Mouse (Mus musculus) stomach, embryonic 14.5 days (tissue): Measurements from ENCODE around the gene Grm8. TPM values are rescaled to one million over a fixed set of nuclear protein-coding genes. Genes with fewer than 3 reads are reported as not detected.

ENCODE experiments used
- ATAC-seq: fragments of 200-750 bp; cut with Nextera tagmentation; 2 replicates; pipeline ENCODE4 v1.8.0; 2017; ENCODE audit warnings: low read depth, moderate TSS enrichment; ENCODE audit not compliant: insufficient number of reproducible peaks, insufficient read depth, low FRiP score
- H3K27ac ChIP-seq: fragments of 300-500 bp; sonication (generic); 2 replicates; pipeline ENCODE4 v1.5.1; 2014; ENCODE audit warnings: mild to moderate bottlenecking, low read length, moderate library complexity, mixed read lengths
- H3K27me3 ChIP-seq: fragments of 300-500 bp; sonication (generic); 2 replicates; pipeline ENCODE4 v1.6.1; 2014; ENCODE audit warnings: low read length, control low read depth, mixed read lengths; ENCODE audit not compliant: control insufficient read depth, insufficient read depth
- H3K36me3 ChIP-seq: fragments of 300-500 bp; sonication (generic); 2 replicates; pipeline ENCODE4 v1.6.1; 2014; ENCODE audit warnings: mild to moderate bottlenecking, control low read depth, low read length, moderate library complexity, mixed read lengths; ENCODE audit not compliant: control insufficient read depth, insufficient read depth
- H3K4me1 ChIP-seq: fragments of 300-500 bp; sonication (generic); 2 replicates; pipeline ENCODE4 v1.6.1; 2014; ENCODE audit warnings: low read length, control low read depth, mixed read lengths; ENCODE audit not compliant: control insufficient read depth, insufficient read depth
- H3K4me2 ChIP-seq: fragments of 300-500 bp; sonication (generic); replicated peaks from 2 replicates; pipeline ENCODE4 v1.6.1; 2014; ENCODE audit warnings: low read depth, low read length, control low read depth
- H3K4me3 ChIP-seq: fragments of 300-500 bp; sonication (generic); 2 replicates; pipeline ENCODE4 v1.5.1; 2014; ENCODE audit warnings: low read depth, low read length, control low read depth
- H3K9ac ChIP-seq: fragments of 300-500 bp; sonication (generic); replicated peaks from 2 replicates; pipeline ENCODE4 v1.6.1; 2014; ENCODE audit warnings: low read depth, mild to moderate bottlenecking, control low read depth, low read length, moderate library complexity, mixed read lengths
- H3K9me3 ChIP-seq: fragments of 300-500 bp; sonication (generic); 2 replicates; pipeline ENCODE4 v1.6.1; 2016; ENCODE audit warnings: low read depth, low read length, control low read depth; ENCODE audit not compliant: control insufficient read depth
- WGBS: fragments of 180-500 bp; shearing (Covaris S2); extraction: QIAGEN DNeasy Blood & Tissue Kit; methylation state at CpG from one replicate; pipeline ENCODE4 v1.1.7; 2014; 5-methylcytosine and 5-hydroxymethylcytosine counted together
- polyA plus RNA-seq: library from polyadenylated mRNA; unstranded; fragments of >200 nt; fragmentation: Nextera tagmentation; extraction: Ambion mirVana; gene quantifications from 2 replicates; pipeline ENCODE4 v1.2.1, GENCODE M21; 2014

Gene Grm8
- polyA plus RNA-seq, 1 experiment from 2014 or later, result 2.1 TPM

DNA sequence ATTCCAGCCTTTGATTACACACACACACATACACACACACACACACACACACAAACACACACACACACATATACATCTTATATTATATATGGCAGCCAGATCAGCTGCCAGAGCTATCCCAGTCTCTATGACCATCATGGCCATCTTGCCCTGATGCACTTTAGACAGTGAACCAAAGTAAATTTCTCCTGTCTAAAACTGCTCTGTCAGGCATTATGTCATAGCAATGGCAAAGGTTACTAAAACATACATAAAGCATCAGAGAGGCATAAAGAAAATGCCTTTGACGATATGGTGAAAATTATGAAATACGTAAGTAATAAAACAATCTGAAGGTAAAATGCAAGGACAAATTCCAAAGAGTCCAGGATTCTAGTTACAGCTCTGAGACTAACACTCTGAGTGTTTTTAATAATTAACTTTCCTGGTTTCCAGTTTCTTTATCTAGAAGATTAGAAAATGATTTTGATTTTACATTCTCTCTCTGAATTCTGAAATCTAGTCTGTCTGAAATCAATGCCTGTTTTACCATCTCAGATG lies 381.6 kb downstream of the Grm8 start:
- no peak for ATAC-seq
- 82% methylated on average over 2 of the region's 2 CpGs for WGBS
- no peak overlapping the region for H3K4me2 ChIP-seq

DNA sequence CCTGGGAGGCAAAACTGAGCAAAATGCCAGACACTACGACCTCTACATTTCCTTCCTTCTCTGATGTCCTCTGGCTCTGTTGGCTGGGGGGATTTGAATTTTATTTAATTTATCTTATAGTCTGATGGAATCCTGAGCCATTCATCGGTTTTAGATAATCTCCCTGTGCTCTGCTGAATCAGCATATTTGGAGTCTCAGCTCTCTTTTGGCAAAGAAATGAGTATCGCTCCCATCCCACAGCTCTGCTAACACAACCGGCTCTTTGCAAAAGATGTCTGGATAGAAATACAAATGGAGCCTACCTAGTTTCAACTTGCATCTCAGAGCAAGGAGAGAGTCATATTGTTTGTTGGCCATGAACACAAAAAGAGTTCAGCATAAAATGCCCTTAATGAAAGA lies 388.5 kb downstream of the Grm8 start:
- Histone ChIP-seq H3K4me3 (no peak overlapping the region), H3K4me1 (no peaks in the 10 kb centered on the region), H3K36me3 (no peaks in the 10 kb centered on the region), H3K9ac (no peak overlapping the region), H3K27ac (no peak overlapping the region), H3K4me2 (no peak overlapping the region), H3K9me3 (no peaks in the 10 kb centered on the region), H3K27me3 (no peaks in the 10 kb centered on the region)
- no peak for ATAC-seq
- 58% methylated on average over 4 of the region's 4 CpGs for WGBS

More for the DNA sequence above, 381.6 kb downstream of the Grm8 start:
- Histone ChIP-seq H3K27ac (no peak overlapping the region), H3K27me3 (no peaks in the 10 kb centered on the region), H3K4me1 (no peaks in the 10 kb centered on the region), H3K36me3 (no peaks in the 10 kb centered on the region), H3K4me3 (no peak overlapping the region), H3K9me3 (no peaks in the 10 kb centered on the region), H3K9ac (no peak overlapping the region)

DNA sequence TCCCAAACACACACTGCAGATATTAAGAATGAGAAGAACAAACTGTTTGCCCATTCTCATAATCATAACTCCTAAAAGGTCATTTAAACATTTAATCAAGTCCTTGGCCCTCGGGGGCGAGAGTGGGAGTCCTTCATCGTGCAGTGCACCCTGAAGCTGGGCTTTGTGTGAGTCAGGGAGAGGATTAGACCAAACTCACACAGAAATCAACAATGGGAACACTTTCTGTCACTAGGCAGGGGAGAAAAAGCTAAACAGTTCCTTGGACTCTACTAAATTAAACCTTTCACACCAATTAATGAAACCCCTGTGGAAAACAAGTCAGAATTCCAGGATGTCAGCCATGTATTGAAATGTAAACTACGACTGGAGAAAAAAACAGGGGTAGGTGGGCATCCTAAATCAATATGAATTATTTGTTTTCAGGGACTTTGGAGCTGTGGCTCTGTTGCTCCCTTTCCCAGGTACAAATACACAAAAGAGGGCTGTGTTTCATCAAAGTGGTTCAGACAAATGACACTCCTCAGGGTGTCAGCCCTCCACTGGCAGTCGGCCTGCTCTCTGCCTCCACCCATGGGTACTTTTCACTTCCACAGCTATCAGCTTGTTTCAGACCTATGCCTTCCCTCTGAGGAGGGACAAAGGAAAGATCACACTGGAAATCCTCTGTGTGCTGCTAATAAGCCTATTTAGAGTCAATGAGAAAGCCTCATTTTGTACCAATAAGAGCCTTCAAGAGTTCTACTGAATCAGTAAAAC lies 389.1 kb downstream of the Grm8 start:
- H3K9me3 ChIP-seq, result no peaks in the 10 kb centered on the region
- no peak for ATAC-seq
- H3K4me3 ChIP-seq, result no peak overlapping the region
- WGBS, result 17% methylated on average over 5 of the region's 5 CpGs
- H3K27ac ChIP-seq, result no peak overlapping the region
- no peaks in the 10 kb centered on the region for H3K4me1 ChIP-seq
- H3K4me2 ChIP-seq, result no peak overlapping the region
- no peaks in the 10 kb centered on the region for H3K36me3 ChIP-seq
- H3K9ac ChIP-seq, result no peak overlapping the region
- H3K27me3 ChIP-seq, result no peaks in the 10 kb centered on the region

DNA sequence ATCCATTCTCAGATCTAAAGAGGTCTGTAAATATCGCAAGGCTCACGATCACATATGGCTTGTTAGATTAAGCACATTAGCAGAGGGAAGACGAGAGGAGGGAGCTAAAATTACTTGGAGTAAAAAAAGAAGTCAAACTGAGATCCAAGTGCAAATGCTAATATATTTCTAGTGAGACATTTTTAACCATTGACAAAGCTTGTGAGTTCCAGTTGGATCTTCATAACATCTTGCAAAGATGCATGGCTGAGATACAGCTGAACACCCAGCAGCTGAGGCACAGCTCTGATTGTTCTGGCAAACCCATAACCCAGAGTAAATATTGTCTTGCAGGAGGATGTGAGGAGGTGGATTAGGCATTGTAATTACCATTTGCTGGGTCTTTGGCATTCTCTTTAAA lies 445.6 kb downstream of the Grm8 start:
- H3K4me3 ChIP-seq, result no peak overlapping the region
- no peak overlapping the region for H3K4me2 ChIP-seq
- no peak for ATAC-seq
- H3K9ac ChIP-seq, result no peak overlapping the region
- no peaks in the 10 kb centered on the region for H3K4me1 ChIP-seq
- no peak overlapping the region for H3K27ac ChIP-seq
- no peaks in the 10 kb centered on the region for H3K27me3 ChIP-seq
- no peaks in the 10 kb centered on the region for H3K9me3 ChIP-seq
- 61% methylated on average over 3 of the region's 3 CpGs for WGBS
- no peaks in the 10 kb centered on the region for H3K36me3 ChIP-seq

DNA sequence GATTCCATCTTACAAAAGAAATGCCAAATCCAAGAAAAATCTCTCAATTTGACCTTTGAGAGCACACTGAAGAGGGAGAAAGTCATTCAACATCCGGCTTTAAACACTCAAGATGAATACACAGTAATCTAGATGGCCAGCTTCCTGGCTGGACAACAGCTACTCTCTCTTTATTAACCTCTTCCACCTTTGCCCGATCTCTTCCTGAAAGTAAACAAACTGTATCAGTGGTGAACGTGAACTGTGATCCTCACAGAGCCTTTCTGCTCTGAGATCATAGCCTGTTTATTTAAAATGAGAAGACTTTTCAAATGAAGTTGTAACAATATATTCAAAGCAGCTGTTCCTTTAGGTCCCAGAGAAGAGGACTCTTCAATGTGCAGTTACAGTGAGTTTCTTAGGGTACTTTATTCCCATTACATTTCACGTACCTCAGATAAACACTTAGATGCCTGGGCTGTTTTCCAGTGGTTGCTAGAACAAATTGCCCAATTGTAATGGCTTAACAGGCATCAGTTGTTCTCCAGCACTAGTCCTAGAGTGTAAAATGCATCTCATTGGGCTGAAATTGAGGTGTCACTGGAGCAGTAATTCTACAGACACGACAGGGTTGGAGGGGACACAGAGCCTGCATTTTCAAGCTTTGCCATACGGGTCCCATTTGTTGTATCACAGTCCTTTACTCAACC lies 473.1 kb downstream of the Grm8 start:
- ATAC-seq, result no peak
- H3K36me3 ChIP-seq, result no peaks in the 10 kb centered on the region
- no peak overlapping the region for H3K9ac ChIP-seq
- no peaks in the 10 kb centered on the region for H3K9me3 ChIP-seq
- no peaks in the 10 kb centered on the region for H3K4me1 ChIP-seq
- WGBS, result 38% methylated on average over 6 of the region's 6 CpGs
- no peaks in the 10 kb centered on the region for H3K27me3 ChIP-seq
- H3K4me2 ChIP-seq, result no peak overlapping the region
- no peak overlapping the region for H3K27ac ChIP-seq
- no peak overlapping the region for H3K4me3 ChIP-seq

DNA sequence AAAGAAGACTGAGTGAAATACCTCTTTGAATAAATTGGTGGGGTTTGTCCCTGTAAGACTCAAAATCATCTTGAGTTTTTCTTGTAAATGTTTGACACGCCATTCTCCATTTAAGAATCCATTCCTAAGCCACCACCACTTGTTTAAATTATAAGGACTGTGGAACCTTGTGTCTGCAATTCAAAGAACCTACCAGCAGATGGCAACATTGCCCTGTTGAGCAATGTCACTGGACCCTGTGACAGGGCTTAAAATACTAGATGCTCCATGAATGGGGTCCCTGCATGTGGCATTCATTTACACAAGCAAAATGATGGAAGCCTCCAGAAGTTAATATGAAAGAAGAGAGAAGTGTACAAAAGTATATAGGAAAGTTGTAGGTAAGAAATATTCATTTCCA lies 477.5 kb downstream of the Grm8 start:
- ATAC-seq, result no peak
- no peak overlapping the region for H3K4me2 ChIP-seq
- H3K4me1 ChIP-seq, result no peaks in the 10 kb centered on the region
- H3K27me3 ChIP-seq, result no peaks in the 10 kb centered on the region
- WGBS, result 48% methylated on average over 1 of the region's 1 CpGs
- no peak overlapping the region for H3K27ac ChIP-seq
- no peaks in the 10 kb centered on the region for H3K9me3 ChIP-seq
- no peak overlapping the region for H3K9ac ChIP-seq
- H3K4me3 ChIP-seq, result no peak overlapping the region
- no peaks in the 10 kb centered on the region for H3K36me3 ChIP-seq

DNA sequence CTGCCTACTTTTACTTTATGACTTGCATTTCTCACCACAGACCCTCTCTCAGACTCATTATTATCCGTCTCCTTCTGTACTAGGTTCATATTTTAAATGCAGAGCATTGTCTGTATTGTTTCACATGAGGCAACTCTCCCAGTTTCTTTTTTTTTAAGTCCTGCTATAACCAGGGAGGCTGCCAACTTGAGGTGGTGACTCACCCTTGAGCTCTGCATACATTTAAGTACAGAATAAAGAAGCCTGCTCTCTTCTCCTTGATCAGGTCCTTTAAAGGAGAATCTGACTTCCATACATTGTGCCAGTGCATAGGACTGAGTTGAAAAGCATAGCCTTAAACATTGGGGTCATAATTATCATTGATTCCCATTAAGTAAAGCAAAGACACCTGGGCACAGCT lies 488.5 kb downstream of the Grm8 start:
- WGBS, result 45% methylated on average over 1 of the region's 1 CpGs

DNA sequence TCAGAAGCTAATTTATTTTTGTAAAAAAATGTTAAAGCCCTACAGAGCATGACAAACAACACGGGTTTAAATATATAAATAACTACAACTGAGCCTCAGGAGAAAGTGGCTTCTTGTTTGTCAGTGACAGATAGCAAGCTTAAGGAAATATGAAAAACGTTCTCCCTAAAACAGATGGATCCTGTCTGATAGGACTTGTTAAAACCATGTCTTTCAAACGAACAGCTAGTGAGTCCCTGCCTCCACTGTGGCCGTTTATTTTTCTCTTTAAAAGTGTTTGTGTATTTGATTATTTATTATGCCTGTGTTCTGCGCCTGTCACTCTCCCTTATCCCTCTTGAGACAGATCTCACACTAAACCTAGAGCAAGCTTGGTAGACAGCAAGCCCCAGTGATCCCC lies 489.9 kb downstream of the Grm8 start:
- Histone ChIP-seq H3K4me2 (no peak overlapping the region), H3K27me3 (no peaks in the 10 kb centered on the region), H3K9me3 (no peaks in the 10 kb centered on the region), H3K36me3 (no peaks in the 10 kb centered on the region), H3K4me1 (no peaks in the 10 kb centered on the region), H3K9ac (no peak overlapping the region), H3K4me3 (no peak overlapping the region), H3K27ac (no peak overlapping the region)
- WGBS, result 30% methylated on average over 5 of the region's 5 CpGs
- ATAC-seq, result no peak

More for the DNA sequence above, 488.5 kb downstream of the Grm8 start:
- no peaks in the 10 kb centered on the region for H3K9me3 ChIP-seq
- no peak for ATAC-seq
- H3K4me1 ChIP-seq, result no peaks in the 10 kb centered on the region
- H3K4me3 ChIP-seq, result no peak overlapping the region
- no peaks in the 10 kb centered on the region for H3K27me3 ChIP-seq
- H3K4me2 ChIP-seq, result no peak overlapping the region
- no peaks in the 10 kb centered on the region for H3K36me3 ChIP-seq
- H3K9ac ChIP-seq, result no peak overlapping the region
- H3K27ac ChIP-seq, result no peak overlapping the region
